Mouse (Mus musculus) kidney, postnatal 36 days (tissue): ENCODE measurements at regions not wholly inside any gene's neighbourhood (a gene's known extent, or its start where the extent isn't known, plus 50 kb on each side); places are given as distances from the start of the nearest gene placed in this dataset.
A peak's percentile ranks its signal among the peaks of the same experiment; 100 is the strongest.

Source experiments
- DNase-seq, 2 experiments: peaks; one replicate each; pipeline ENCODE4 v3.0.0; 2021 to 2022; ENCODE audit warnings: mixed read lengths in 2 of 2

DNA sequence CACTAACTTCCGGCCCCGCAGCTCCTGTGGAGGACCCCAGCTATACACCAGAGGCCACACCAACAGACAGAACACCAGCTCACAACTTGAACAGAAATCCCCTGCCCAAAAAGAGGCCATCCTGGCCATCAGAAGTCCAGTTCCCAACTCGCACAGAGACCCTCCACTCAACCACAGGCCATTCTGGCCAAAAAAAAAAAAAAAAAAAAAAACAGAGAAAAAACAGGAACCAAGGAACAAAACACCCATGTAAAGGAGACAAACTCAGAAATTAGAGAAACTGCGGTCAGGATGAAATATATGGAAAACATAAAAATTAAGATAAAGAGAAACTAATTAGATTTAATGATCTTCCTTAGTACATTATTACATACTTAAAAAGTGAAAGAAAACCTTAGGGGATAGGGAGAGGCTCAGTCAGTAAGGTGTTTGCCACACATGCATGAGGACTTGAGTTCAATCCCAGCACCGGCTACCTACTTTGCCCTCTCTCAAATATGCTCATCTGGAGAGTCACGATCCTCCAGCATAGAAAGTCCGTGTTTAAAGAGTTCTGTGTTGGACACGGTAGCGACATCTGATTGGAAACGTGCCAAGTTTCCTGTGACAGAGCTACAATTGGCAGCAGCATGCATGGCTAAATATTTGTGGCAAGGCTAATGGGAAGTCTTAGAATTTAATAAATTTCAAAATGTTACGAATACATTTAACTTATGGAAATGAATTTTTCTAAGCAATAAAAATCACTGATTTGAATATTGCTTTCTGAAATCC is 51.9 kb upstream of the Pde7b start:
- DNase-seq, result peak in 1 of 2 experiments; percentile 16

DNA sequence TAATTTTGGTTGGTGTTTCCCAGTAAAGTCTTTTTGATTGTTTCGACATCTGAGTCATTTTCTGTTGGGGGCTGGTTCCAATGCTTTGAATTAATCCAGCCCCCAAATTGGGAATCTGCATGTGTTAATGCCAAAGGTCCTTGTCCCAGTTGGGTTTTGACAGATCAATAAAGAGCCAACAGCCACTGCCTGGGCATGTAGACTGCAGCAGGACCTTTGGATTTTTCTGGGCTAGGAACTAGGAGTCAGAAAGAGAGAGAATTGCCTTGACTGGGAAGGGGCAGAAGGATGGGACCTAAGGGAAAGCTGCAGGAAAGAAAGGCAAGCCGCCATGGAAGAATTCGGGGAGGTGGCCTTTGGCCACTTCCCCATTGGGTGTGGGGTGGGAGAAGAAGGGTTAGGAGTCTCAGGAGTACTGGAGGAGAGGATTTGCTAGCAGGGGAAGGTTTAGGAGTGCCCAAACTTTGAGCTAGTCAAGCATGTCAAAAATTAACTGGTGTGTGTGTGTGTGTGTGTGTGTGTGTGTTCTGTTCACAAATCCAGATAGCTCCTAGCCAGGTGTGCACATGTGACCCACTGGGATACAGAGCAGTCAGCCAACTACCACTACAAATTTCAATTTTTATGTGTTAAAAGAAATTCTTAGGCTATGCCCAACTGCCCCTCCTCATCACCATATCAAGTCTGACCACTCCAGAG is 51.0 kb upstream of the Pde7b start:
- DNase-seq, result no peak
